Mouse (Mus musculus): ENCODE measurements around the gene Pakap. TPM values are rescaled to one million over a fixed set of nuclear protein-coding genes. Genes with fewer than 3 reads are reported as not detected.

Gene Pakap
- polyA plus RNA-seq, 1 experiment from 2014 or later: 1.4 TPM

- H3K4me1 ChIP-seq (replicated peaks): no peaks in the 10 kb centered on the region
- no peak overlapping the region for H3K27ac ChIP-seq (replicated peaks)
These were observed 294.4 kb downstream of the Pakap start for GRCm38 (mm10) chr4:57862269-57862986.

GRCm38 (mm10) chr4:57866088-57866487, 298.1 kb downstream of the Pakap start:
- H3K4me2 ChIP-seq: no peak overlapping the region
- no peaks in the 10 kb centered on the region for H3K27me3 ChIP-seq
- H3K9ac ChIP-seq: no peak overlapping the region
- H3K9me3 ChIP-seq (replicated peaks): no peaks in the 10 kb centered on the region
- H3K4me3 ChIP-seq (replicated peaks): no peak overlapping the region
- no peak for ATAC-seq (ENCODE audit: insufficient read depth)
- WGBS (ENCODE audit: insufficient replicate concordance): 18% methylated on average over 2 of the region's 2 CpGs
- H3K4me1 ChIP-seq (replicated peaks): no peaks in the 10 kb centered on the region
- H3K36me3 ChIP-seq (replicated peaks): no peaks in the 10 kb centered on the region
- no peak overlapping the region for H3K27ac ChIP-seq (replicated peaks)

More at GRCm38 (mm10) chr4:57862269-57862986, 294.4 kb downstream of the Pakap start:
- Histone ChIP-seq H3K4me3 (replicated peaks) (no peak overlapping the region), H3K4me2 (no peak overlapping the region), H3K36me3 (replicated peaks) (no peaks in the 10 kb centered on the region), H3K9ac (no peak overlapping the region), H3K27me3 (no peaks in the 10 kb centered on the region), H3K9me3 (replicated peaks) (no peaks in the 10 kb centered on the region)
- WGBS (ENCODE audit: insufficient replicate concordance): 62% methylated on average over 9 of the region's 9 CpGs
- no peak for ATAC-seq (ENCODE audit: insufficient read depth)

GRCm38 (mm10) chr4:57866990-57867389, 299.0 kb downstream of the Pakap start:
- Histone ChIP-seq H3K4me3 (replicated peaks) (no peak overlapping the region), H3K27me3 (no peaks in the 10 kb centered on the region), H3K9me3 (replicated peaks) (no peaks in the 10 kb centered on the region), H3K9ac (no peak overlapping the region), H3K4me2 (no peak overlapping the region), H3K36me3 (replicated peaks) (no peaks in the 10 kb centered on the region), H3K4me1 (replicated peaks) (no peaks in the 10 kb centered on the region), H3K27ac (replicated peaks) (no peak overlapping the region)
- ATAC-seq (ENCODE audit: insufficient read depth): no peak
- 57% methylated on average over 9 of the region's 9 CpGs for WGBS (ENCODE audit: insufficient replicate concordance)

GRCm38 (mm10) chr4:57867454-57867853, 299.5 kb downstream of the Pakap start:
- no peak overlapping the region for H3K9ac ChIP-seq
- no peaks in the 10 kb centered on the region for H3K27me3 ChIP-seq
- no peak overlapping the region for H3K27ac ChIP-seq (replicated peaks)
- H3K36me3 ChIP-seq (replicated peaks): no peaks in the 10 kb centered on the region
- WGBS (ENCODE audit: insufficient replicate concordance): 21% methylated on average over 10 of the region's 10 CpGs
- H3K4me1 ChIP-seq (replicated peaks): no peaks in the 10 kb centered on the region
- no peak for ATAC-seq (ENCODE audit: insufficient read depth)
- no peak overlapping the region for H3K4me2 ChIP-seq
- no peaks in the 10 kb centered on the region for H3K9me3 ChIP-seq (replicated peaks)
- H3K4me3 ChIP-seq (replicated peaks): no peak overlapping the region

- Histone ChIP-seq H3K9me3 (replicated peaks) (no peaks in the 10 kb centered on the region), H3K4me2 (no peak overlapping the region), H3K4me1 (replicated peaks) (no peaks in the 10 kb centered on the region), H3K9ac (no peak overlapping the region), H3K36me3 (replicated peaks) (no peaks in the 10 kb centered on the region), H3K27ac (replicated peaks) (no peak overlapping the region), H3K27me3 (no peaks in the 10 kb centered on the region), H3K4me3 (replicated peaks) (no peak overlapping the region)
- no peak for ATAC-seq (ENCODE audit: insufficient read depth)
- WGBS (ENCODE audit: insufficient replicate concordance): 65% methylated on average over 5 of the region's 5 CpGs
These were observed 311.2 kb downstream of the Pakap start for GRCm38 (mm10) chr4:57879137-57879536.

- Histone ChIP-seq H3K27ac (replicated peaks) (no peak overlapping the region), H3K4me2 (no peak overlapping the region), H3K36me3 (replicated peaks) (no peaks in the 10 kb centered on the region), H3K27me3 (no peaks in the 10 kb centered on the region), H3K4me3 (replicated peaks) (no peak overlapping the region), H3K4me1 (replicated peaks) (no peaks in the 10 kb centered on the region), H3K9me3 (replicated peaks) (no peaks in the 10 kb centered on the region), H3K9ac (no peak overlapping the region)
- ATAC-seq (ENCODE audit: insufficient read depth): no peak
- 7% methylated on average over 6 of the region's 6 CpGs for WGBS (ENCODE audit: insufficient replicate concordance)
These were observed 311.9 kb downstream of the Pakap start for GRCm38 (mm10) chr4:57879804-57880357.

GRCm38 (mm10) chr4:57883520-57884421, 315.8 kb downstream of the Pakap start:
- no peak for ATAC-seq (ENCODE audit: insufficient read depth)
- 38% methylated on average over 7 of the region's 7 CpGs for WGBS (ENCODE audit: insufficient replicate concordance)
- H3K27ac ChIP-seq (replicated peaks): no peak overlapping the region

GRCm38 (mm10) chr4:57884511-57884910, 316.5 kb downstream of the Pakap start:
- Histone ChIP-seq H3K4me1 (replicated peaks) (no peaks in the 10 kb centered on the region), H3K4me2 (no peak overlapping the region), H3K9me3 (replicated peaks) (no peaks in the 10 kb centered on the region), H3K4me3 (replicated peaks) (no peak overlapping the region), H3K27ac (replicated peaks) (no peak overlapping the region), H3K36me3 (replicated peaks) (no peaks in the 10 kb centered on the region), H3K9ac (no peak overlapping the region), H3K27me3 (no peaks in the 10 kb centered on the region)
- WGBS (ENCODE audit: insufficient replicate concordance): 46% methylated on average over 3 of the region's 3 CpGs
- no peak for ATAC-seq (ENCODE audit: insufficient read depth)

More at GRCm38 (mm10) chr4:57883520-57884421, 315.8 kb downstream of the Pakap start:
- no peaks in the 10 kb centered on the region for H3K9me3 ChIP-seq (replicated peaks)
- H3K9ac ChIP-seq: no peak overlapping the region
- no peaks in the 10 kb centered on the region for H3K4me1 ChIP-seq (replicated peaks)
- no peak overlapping the region for H3K4me3 ChIP-seq (replicated peaks)
- H3K36me3 ChIP-seq (replicated peaks): no peaks in the 10 kb centered on the region
- no peak overlapping the region for H3K4me2 ChIP-seq
- no peaks in the 10 kb centered on the region for H3K27me3 ChIP-seq

- Histone ChIP-seq H3K4me3 (replicated peaks) (no peak overlapping the region), H3K27me3 (no peaks in the 10 kb centered on the region), H3K9me3 (replicated peaks) (no peaks in the 10 kb centered on the region), H3K4me2 (no peak overlapping the region), H3K36me3 (replicated peaks) (no peaks in the 10 kb centered on the region), H3K9ac (no peak overlapping the region), H3K27ac (replicated peaks) (no peak overlapping the region), H3K4me1 (replicated peaks) (no peaks in the 10 kb centered on the region)
- ATAC-seq (ENCODE audit: insufficient read depth): no peak
- WGBS (ENCODE audit: insufficient replicate concordance): 43% methylated on average over 2 of the region's 2 CpGs
These were observed 317.2 kb downstream of the Pakap start for GRCm38 (mm10) chr4:57885186-57885585.

GRCm38 (mm10) chr4:57886066-57886887, 318.3 kb downstream of the Pakap start:
- no peak overlapping the region for H3K4me3 ChIP-seq (replicated peaks)
- H3K27ac ChIP-seq (replicated peaks): no peak overlapping the region
- no peaks in the 10 kb centered on the region for H3K36me3 ChIP-seq (replicated peaks)
- 18% methylated on average over 11 of the region's 11 CpGs for WGBS (ENCODE audit: insufficient replicate concordance)
- no peaks in the 10 kb centered on the region for H3K27me3 ChIP-seq
- no peaks in the 10 kb centered on the region for H3K4me1 ChIP-seq (replicated peaks)
- H3K9ac ChIP-seq: no peak overlapping the region
- no peak for ATAC-seq (ENCODE audit: insufficient read depth)
- no peaks in the 10 kb centered on the region for H3K9me3 ChIP-seq (replicated peaks)
- no peak overlapping the region for H3K4me2 ChIP-seq

Measured in liver, embryonic 15.5 days (tissue).